Mouse (Mus musculus) spleen, postnatal 36 days (tissue): Measurements from ENCODE around the gene Fam196b.
A peak's percentile ranks its signal among the peaks of the same experiment; 100 is the strongest.

Experiments used
- DNase-seq, 2 experiments: peaks; one replicate each; pipeline ENCODE4 v3.0.0; 2022; ENCODE audit warnings: low spot score in 2 of 2, mixed read lengths in 1 of 2

Fam196b gene

DNA sequence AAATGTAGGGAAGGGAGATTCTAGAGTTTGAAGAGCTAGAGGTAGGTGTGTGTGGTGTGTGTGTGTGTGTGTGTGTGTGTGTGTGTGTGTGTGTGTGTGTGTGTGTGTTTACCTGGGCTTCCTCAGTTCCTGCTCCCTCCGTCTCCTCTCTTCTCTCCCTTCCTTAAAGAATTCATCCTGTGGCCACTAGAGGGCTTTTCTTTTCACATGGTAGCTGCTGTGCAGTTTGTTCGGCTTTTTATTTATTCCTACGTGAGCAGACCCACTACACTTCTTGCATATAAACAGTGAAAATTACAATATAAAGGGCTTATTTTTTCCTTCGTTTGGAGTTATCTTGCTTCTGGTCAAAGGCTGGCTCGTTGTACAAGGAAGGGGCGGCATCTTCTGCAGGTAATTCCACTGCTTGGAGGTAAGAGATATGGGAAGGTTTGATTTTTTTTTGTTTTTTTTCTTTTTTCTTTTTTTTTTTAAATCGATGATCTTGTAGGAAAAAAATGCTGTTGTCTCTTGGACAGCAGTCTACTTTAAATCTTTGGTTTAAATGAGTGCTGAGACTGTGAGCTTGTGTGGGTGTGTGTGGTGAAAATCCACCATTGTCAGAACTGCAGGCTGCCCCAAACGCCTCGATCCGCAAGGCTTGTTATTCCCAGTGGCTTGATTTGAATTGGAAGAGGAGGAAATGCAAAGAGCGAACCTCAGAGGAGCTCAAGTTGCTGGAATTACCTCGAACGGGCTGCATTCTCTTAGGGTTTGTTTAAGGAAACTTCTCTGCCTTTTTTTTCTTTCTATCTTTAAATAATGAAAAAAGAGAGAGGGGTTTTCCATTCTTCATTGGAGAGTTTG lies at the start of gene Fam196b:
Gene Fam196b, plus strand, starts transcription at position 289 of the 846 bp plus-strand sequence.
- DNase-seq: peak in 1 of 2 experiments; percentile 8

DNA sequence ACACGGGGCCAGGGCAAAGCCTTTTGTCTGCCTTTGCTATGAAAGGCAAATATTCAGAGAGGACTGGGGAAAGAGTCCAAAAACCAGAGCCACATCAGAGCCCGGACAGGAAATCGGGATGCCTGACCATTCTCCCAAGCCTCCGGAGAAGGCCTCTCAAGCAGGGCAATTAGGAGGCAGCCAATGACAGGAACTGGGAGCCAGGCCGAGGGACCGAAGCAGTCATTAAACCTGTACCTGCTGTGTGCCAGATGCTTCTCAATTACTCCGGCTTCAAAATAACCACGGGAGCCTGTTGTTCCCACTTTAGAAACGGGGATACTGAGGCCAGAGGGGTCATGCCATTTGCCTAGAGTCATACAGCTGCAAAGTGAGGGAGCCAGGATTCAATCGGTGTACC lies 42.6 kb upstream of the Fam196b start:
- DNase-seq: no peak

DNA sequence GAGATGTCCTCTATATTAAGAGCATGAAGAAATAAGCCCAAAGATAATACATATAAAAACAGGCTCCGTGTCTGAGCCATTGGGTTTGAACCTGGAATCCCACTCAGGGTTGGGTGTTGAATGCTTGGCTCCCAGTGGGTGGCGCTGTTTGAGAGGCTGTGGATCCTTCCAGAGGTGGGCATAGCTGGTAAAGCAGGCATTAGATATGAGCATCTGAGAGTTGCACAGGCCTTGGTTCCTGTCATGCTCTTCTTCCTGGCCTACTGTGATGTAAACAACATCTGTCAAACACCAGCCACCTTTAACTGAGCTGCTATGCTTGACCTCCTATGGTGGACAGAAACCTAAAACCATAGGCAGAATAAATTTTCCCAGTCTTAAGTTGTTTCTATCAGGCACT lies 38.7 kb upstream of the Fam196b start:
- no peak for DNase-seq

- DNase-seq: no peak
Measured at GRCm38 (mm10) chr11:34276363-34277046, 38.1 kb upstream of the Fam196b start.

GRCm38 (mm10) chr11:34277047-34277445 lies 37.6 kb upstream of the Fam196b start:
- DNase-seq: no peak

- no peak for DNase-seq
Measured at GRCm38 (mm10) chr11:34284124-34284808, 30.4 kb upstream of the Fam196b start.

DNA sequence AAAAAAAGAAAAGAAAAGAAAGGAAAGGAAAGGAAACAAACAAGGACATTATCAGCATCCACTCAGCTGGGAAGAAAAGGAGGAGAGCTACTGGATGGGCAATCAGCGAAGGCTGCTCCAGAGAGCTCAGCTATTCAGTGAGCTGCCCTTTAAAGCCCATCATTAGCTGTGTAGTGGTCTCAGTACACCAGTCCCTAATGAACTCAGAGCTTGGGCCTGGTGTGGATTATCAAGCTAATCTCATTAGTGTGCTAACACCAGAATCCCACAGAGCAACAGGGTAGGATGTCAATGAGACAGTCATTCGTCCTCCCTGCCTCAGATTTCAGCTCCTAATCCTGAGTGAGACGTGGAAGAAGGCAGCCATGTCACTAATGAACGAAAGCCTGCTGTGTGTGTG lies 24.4 kb upstream of the Fam196b start:
- no peak for DNase-seq

DNA sequence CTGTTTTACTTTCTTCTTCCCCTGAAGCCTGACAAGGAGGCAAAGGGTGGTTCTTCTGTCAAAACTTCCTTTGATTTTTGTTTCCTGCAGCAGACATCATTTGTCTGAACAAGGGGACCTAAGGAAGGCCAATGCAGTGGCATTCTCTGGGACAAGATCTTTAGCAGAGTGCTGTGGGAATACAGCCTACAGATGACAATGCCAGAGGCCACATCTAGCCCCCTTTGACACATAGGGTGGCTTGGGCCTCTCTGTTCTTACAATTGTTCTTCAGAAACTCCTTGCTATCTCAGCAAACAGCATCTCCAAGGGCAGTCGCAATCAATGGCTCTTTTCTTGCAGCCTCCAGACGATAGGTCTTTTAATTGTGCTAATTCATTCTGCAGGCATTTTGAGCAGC lies 23.9 kb upstream of the Fam196b start:
- DNase-seq: no peak

GRCm38 (mm10) chr11:34291304-34291703 lies 23.3 kb upstream of the Fam196b start:
- DNase-seq: no peak

DNA sequence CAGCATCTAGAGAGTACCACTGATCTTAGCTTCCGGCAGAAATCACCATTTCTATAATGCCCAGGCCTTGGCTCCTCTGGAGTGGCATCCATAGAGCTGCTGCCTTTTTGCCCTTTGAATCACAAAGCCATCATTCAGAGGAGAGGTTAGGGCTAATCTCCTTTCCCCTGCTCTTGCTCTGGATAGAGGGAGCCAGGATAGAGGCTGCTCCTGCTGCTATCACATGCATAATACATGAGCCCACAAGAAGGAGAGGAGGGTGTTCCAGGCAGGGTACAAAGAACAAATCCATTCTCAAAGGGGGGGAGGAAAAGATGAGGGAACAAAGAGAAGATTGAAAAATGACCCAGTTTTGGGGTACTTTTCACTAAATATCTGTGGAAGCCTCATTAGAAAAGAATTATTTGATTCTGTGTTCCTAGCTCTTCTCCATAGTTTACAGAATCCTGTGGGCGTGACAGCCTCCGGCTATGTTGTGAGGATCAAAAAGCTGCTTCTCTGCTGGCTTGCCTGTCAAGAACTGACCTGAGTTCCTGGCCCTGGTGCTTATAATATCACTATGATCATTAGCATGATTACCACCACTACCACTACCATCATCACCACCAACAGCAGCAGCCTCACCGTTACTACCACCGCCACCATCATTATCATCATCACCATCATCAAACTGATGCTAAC lies 16.8 kb upstream of the Fam196b start:
- no peak for DNase-seq

- no peak for DNase-seq
Measured at GRCm38 (mm10) chr11:34299550-34299949, 15.1 kb upstream of the Fam196b start.

GRCm38 (mm10) chr11:34300064-34300463 lies 14.6 kb upstream of the Fam196b start:
- no peak for DNase-seq

DNA sequence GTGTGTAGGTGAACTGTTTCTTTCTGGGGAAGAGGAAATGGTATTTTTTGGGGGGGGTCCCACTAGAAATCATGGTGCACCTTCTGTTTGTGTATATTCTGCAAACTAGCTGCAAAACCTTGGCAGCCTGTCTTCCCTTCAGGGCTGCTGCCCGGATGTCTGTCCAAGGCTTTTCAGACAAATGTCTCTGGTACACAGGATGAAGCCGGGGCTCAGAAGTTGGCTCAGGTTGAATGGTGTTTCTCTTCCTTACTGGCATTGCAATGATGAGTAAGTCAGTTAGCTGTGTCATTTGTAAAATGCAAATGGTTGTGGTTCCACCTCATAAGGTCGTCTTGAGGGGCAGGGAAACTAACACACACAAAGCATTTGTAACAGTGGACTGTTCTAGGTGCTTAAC lies 8.4 kb upstream of the Fam196b start:
- no peak for DNase-seq

DNA sequence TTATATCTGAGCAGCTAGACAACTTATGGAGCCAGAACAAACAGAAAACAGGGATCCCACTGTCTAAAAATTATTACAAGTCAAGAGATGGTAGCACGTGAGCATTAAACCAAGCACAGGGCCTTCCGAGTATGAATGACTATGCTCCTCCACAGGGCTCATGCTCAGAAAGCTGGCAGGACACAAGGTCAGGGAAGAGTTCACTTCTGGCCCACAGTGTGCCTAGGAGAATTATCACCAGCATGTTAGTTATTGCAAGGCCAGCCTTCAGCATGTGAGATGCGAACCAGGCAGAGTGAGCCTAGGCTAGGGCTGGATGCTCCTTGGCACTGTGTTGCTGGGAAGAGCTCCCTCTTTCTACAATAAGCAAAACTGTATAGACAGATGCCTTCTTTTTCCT lies 5.9 kb upstream of the Fam196b start:
- no peak for DNase-seq

- DNase-seq: no peak
Measured at GRCm38 (mm10) chr11:34309360-34309759, 5.3 kb upstream of the Fam196b start.

GRCm38 (mm10) chr11:34311717-34312116 lies 2.9 kb upstream of the Fam196b start:
- DNase-seq: no peak

DNA sequence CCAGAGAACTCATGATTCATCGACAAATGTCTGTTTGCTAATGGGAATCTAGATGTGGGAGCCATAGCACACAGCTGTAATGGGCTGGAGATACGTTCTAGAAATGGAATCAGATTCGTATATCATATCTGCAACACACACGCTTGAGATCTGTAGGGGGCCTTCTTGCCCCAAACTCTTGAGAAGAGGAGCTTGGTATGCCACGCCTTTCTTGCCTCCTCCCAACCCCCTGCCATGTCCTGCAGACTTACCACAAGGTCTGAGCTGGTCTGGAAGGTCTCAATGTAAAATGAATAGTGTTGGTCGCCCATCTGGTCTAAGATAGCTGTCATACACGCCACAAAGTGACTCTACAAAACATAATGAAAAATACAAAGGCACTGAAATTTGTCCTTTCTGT lies 2.4 kb upstream of the Fam196b start:
- no peak for DNase-seq

DNA sequence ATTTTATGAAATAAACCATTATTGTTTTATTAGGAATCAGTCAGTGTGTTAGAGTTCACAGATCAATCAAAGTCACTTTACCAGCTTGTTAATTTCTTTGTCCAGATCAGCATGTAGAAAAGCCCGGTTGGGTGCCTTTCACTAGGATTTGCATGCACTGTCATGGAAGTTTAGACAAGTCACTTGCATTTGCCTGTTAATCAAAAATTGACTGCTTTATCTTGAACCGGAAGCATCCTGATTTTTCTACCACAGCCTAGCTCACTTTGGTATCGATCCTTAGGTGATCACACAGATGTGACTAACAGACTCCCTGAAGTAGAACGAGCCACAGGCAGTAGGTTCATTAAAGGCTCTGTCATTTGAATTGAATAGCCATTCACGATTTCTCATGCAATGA lies 761 bp downstream of the Fam196b start:
- no peak for DNase-seq

DNA sequence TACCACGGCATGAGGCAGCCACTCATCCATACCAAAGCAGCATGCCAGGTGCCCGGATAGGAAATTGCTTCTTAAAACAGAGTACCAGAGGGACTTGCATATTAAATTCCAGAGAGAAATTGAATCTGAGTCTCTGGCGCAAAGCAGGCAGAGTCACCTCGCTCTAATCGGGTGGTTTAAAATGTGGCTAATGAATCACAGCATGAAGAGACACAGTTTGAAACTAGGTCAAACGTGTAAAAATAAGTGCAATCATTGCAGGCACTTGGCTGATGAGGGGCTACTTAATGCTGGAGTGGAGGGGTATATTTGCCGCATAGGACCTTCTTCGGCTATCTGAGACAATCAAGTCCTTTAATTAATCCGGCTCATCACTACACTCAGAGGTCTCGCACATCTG lies 1.6 kb downstream of the Fam196b start:
- no peak for DNase-seq

GRCm38 (mm10) chr11:34317001-34317400 lies 2.4 kb downstream of the Fam196b start:
- no peak for DNase-seq

- DNase-seq: no peak
Measured at GRCm38 (mm10) chr11:34319282-34319681, 4.7 kb downstream of the Fam196b start.

DNA sequence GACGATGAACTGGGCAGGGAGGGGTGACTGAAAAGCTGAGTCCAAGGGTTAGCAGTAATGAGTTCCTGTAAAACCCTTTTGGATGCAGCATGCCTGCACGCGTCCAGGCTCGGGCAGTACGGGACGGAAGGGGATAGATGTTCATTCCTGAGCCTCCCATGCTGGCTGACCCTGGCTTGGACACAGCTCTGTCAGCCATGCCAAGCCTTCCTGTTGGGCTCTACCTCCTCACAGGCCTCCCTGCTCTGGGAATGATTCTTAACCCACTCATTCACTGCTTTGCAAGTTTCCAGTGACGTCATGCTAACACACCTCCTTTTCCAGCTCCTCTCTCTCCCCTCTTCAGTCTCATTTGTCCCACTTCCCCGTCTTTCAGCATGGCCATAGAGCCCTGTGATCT lies 9.0 kb downstream of the Fam196b start:
- DNase-seq: no peak
